In genomic region chr7:118258451-118258850, GRCm38 (mm10) we compare ENCODE assay signal across 23 mouse cellular contexts.
"Had no signal": no experiment of that assay in that cellular context is flagged by ENCODE, and none has a peak within 500 bp of the region (broad histone marks: within the 10 kb centered on the region; RNA-seq: fewer than 3 reads in every experiment).

No protein-coding gene starts in this region.

- DNase-seq: kidney, adult 11 months; kidney, adult 8-10 months; kidney, postnatal 10 days; kidney, postnatal 36 days; layer of hippocampus, postnatal 36 days; left cerebral cortex, postnatal 4 days; liver, postnatal 0 days; lung, embryonic 14.5 days; thymus, postnatal 4 days had no signal

- H3K36me3 ChIP-seq: intestine, embryonic 15.5 days; kidney, embryonic 15.5 days; limb, embryonic 12.5 days; limb, embryonic 15.5 days; midbrain, embryonic 10.5 days; midbrain, embryonic 13.5 days; neural tube, embryonic 13.5 days had no signal

- H3K27ac ChIP-seq: intestine, embryonic 15.5 days; kidney, embryonic 15.5 days; left cerebral cortex, adult 2 months; limb, embryonic 12.5 days; limb, embryonic 15.5 days; liver, embryonic 14.5 days; macrophage; midbrain, embryonic 10.5 days; midbrain, embryonic 13.5 days; neural tube, embryonic 13.5 days had no signal

- H3K4me3 ChIP-seq: intestine, embryonic 15.5 days; kidney, embryonic 15.5 days; left cerebral cortex, adult 2 months; limb, embryonic 12.5 days; limb, embryonic 15.5 days; megakaryocyte, embryonic 14.5 days; midbrain, embryonic 10.5 days; midbrain, embryonic 13.5 days; myocyte; neural tube, embryonic 13.5 days had no signal

- H3K9me3 ChIP-seq: intestine, embryonic 15.5 days; kidney, embryonic 15.5 days; limb, embryonic 12.5 days; limb, embryonic 15.5 days; midbrain, embryonic 10.5 days; midbrain, embryonic 13.5 days; neural tube, embryonic 13.5 days had no signal

- H3K4me1 ChIP-seq: kidney, embryonic 15.5 days had no signal

- H3K27me3 ChIP-seq: intestine, embryonic 15.5 days; kidney, embryonic 15.5 days; limb, embryonic 12.5 days; limb, embryonic 15.5 days; megakaryocyte, embryonic 14.5 days; midbrain, embryonic 13.5 days; neural tube, embryonic 13.5 days had no signal

- H3K9ac ChIP-seq: intestine, embryonic 15.5 days; kidney, embryonic 15.5 days; limb, embryonic 12.5 days; limb, embryonic 15.5 days; liver, embryonic 14.5 days; liver, postnatal 0 days; lung, embryonic 14.5 days; midbrain, embryonic 13.5 days; neural tube, embryonic 13.5 days had no signal

- ATAC-seq: intestine, embryonic 15.5 days; liver, postnatal 0 days; midbrain, embryonic 13.5 days; midbrain, embryonic 16.5 days had no signal

- H3K4me2 ChIP-seq: intestine, embryonic 15.5 days; kidney, embryonic 15.5 days; limb, embryonic 12.5 days; limb, embryonic 15.5 days; liver, embryonic 11.5 days; lung, embryonic 14.5 days; midbrain, embryonic 13.5 days; neural tube, embryonic 13.5 days had no signal
